Mouse (Mus musculus) embryonic facial prominence, embryonic 13.5 days (tissue): ENCODE measurements around the gene Akr1e1. TPM values are rescaled to one million over a fixed set of nuclear protein-coding genes. Genes with fewer than 3 reads are reported as not detected.

Source experiments
- ATAC-seq: fragments of 200-750 bp; cut with Nextera tagmentation; 2 replicates; pipeline ENCODE4 v1.8.0; 2017; ENCODE audit warnings: low read depth; ENCODE audit not compliant: insufficient number of reproducible peaks, insufficient read depth, low FRiP score, low TSS enrichment
- H3K27ac ChIP-seq: fragments of 300-500 bp; sonication (generic); 2 replicates; pipeline ENCODE4 v1.5.1; 2015; ENCODE audit warnings: moderate library complexity, mild to moderate bottlenecking, inconsistent platforms
- H3K27me3 ChIP-seq: fragments of 300-500 bp; sonication (generic); 2 replicates; pipeline ENCODE4 v1.6.1; 2015; ENCODE audit warnings: mild to moderate bottlenecking, inconsistent platforms
- H3K36me3 ChIP-seq: fragments of 300-500 bp; sonication (generic); 2 replicates; pipeline ENCODE4 v1.6.1; 2015; ENCODE audit warnings: mild to moderate bottlenecking, inconsistent platforms
- H3K4me1 ChIP-seq: fragments of 300-500 bp; sonication (generic); 2 replicates; pipeline ENCODE4 v1.6.1; 2015; ENCODE audit warnings: inconsistent platforms
- H3K4me2 ChIP-seq: fragments of 300-500 bp; sonication (generic); 2 replicates; pipeline ENCODE4 v1.6.1; 2015; ENCODE audit warnings: moderate library complexity, mild to moderate bottlenecking, inconsistent platforms
- H3K4me3 ChIP-seq: fragments of 300-500 bp; sonication (generic); 2 replicates; pipeline ENCODE4 v1.5.1; 2015; ENCODE audit warnings: mild to moderate bottlenecking, inconsistent platforms
- H3K9ac ChIP-seq: fragments of 300-500 bp; sonication (generic); 2 replicates; pipeline ENCODE4 v1.6.1; 2015; ENCODE audit warnings: mild to moderate bottlenecking, inconsistent platforms
- H3K9me3 ChIP-seq: fragments of 300-500 bp; sonication (generic); 2 replicates; pipeline ENCODE4 v1.6.1; 2016; ENCODE audit warnings: inconsistent platforms
- WGBS: fragments of 180-500 bp; shearing (Covaris S2); methylation state at CpG from one replicate; pipeline ENCODE4 v1.1.7; 2015; ENCODE audit warnings: mixed read lengths; 5-methylcytosine and 5-hydroxymethylcytosine counted together
- polyA plus RNA-seq: library from polyadenylated mRNA; unstranded; fragments of >200 nt; fragmentation: Nextera tagmentation; extraction: Ambion mirVana; gene quantifications from 2 replicates; pipeline ENCODE4 v1.2.1, GENCODE M21; 2015

Gene Akr1e1
- polyA plus RNA-seq, 1 experiment from 2014 or later = 42.3 TPM

DNA sequence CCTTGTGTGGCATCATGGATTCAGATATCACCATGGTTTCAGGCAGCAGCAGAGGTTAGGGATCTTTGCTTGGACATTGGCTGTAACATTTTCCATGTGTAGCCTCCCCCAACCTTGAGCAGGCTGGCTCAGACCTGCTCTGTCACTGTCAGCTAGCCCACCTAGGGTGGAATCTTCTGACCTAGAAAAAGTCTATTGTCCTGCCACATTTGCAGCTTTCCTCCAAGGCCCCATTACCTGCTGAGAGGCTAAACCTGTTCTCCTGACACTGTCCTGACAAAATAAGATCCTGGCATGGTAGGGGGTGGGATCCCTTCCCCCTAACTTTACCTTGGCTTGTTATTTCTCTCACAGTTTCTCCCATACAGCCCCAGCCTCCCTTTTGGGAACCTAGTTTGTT, 48.5 kb downstream of the Akr1e1 start:
- H3K4me3 ChIP-seq = no peak overlapping the region
- no peaks in the 10 kb centered on the region for H3K4me1 ChIP-seq
- H3K4me2 ChIP-seq = no peak overlapping the region
- no peaks in the 10 kb centered on the region for H3K27me3 ChIP-seq
- no peak overlapping the region for H3K9ac ChIP-seq
- ATAC-seq = no peak
- no peaks in the 10 kb centered on the region for H3K9me3 ChIP-seq
- no peaks in the 10 kb centered on the region for H3K36me3 ChIP-seq
- H3K27ac ChIP-seq = no peak overlapping the region

DNA sequence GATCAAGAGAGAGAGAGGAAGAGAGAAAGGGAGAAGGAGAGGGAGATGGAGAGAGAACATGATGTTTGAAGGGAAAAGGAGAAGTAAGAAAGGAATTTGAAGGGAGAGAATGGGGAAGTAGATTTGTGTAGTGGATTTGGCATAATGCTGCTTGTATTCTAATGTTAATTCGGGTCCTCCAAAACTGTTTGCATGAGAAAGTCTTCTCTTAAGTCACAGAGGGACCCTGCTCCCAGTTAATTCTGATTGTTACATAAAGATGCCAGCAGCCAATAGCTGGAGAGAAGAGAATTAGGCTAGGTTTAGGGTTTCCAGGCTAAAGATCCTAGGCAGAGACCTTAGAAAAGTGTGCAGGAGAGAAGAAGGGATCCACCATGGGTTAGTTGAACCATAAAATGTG, 49.8 kb downstream of the Akr1e1 start:
- Histone ChIP-seq H3K27ac (no peak overlapping the region), H3K4me3 (no peak overlapping the region), H3K9me3 (no peaks in the 10 kb centered on the region), H3K9ac (no peak overlapping the region), H3K4me1 (no peaks in the 10 kb centered on the region), H3K36me3 (no peaks in the 10 kb centered on the region), H3K27me3 (no peaks in the 10 kb centered on the region), H3K4me2 (no peak overlapping the region)
- ATAC-seq = no peak
- 69% methylated on average over 1 of the region's 1 CpGs for WGBS

Other genes with a start within 250 kb of the Akr1e1 start
- not detected in 2 replicates for gene Akr1c6, start 174.9 kb downstream of the Akr1e1 start, polyA plus RNA-seq
- not detected in 2 replicates for gene Akr1c20, start 85.8 kb downstream of the Akr1e1 start, polyA plus RNA-seq
- not detected in 2 replicates for gene Akr1c21, start 35.1 kb downstream of the Akr1e1 start, polyA plus RNA-seq